Mouse (Mus musculus): ENCODE measurements around the gene Glce. TPM values are rescaled to one million over a fixed set of nuclear protein-coding genes. Genes with fewer than 3 reads are reported as not detected.

Gene Glce
- polyA plus RNA-seq, 1 experiment from 2014 or later, result 4.8 TPM

DNA sequence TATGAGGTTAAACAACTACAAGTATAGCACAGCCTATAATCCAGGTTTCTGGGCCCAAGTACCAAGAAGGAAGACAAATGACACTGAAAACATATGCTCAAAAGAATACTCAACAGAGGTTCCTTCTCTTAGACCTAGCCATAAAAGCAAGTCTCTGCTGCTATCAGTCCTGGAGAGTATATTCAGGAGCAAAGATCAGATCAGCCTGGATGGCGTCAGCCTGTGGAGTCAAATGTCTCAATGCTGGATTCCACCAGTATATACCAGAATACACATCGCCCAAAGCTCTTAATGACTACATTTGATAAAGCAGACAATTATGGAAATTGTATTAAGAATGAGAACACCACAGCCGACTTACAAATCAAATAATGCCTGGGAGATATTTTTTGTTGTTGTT is 60.2 kb downstream of the Glce start:
- 71% methylated on average over 3 of the region's 3 CpGs for WGBS (ENCODE audit: insufficient replicate concordance)
- no peaks in the 10 kb centered on the region for H3K27me3 ChIP-seq
- H3K9me3 ChIP-seq (replicated peaks), result no peaks in the 10 kb centered on the region
- H3K4me2 ChIP-seq, result no peak overlapping the region
- H3K9ac ChIP-seq, result no peak overlapping the region
- H3K27ac ChIP-seq (replicated peaks), result no peak overlapping the region
- no peak for ATAC-seq (ENCODE audit: insufficient read depth)
- H3K36me3 ChIP-seq (replicated peaks), result no peaks in the 10 kb centered on the region
- no peaks in the 10 kb centered on the region for H3K4me1 ChIP-seq (replicated peaks)
- no peak overlapping the region for H3K4me3 ChIP-seq (replicated peaks)

DNA sequence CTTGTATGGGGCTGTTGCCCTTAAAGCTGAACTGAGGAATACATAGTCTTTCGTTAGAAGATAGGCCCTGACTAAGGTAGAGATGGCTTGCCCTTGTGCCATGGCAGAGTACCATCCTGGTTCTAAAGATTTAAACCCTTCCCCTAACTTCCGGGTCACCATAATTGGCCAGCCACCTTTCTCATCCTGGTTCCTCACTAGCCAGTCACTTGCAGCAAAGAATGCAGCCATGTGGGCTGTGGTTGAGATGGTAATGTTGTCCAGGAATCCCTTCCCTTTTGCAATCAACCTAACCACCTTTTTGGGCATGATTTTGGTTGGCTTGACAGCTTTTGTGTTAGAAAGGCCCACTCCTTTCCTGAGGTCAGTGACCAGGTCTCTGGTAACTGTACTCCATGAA is 62.0 kb downstream of the Glce start:
- no peak for ATAC-seq (ENCODE audit: insufficient read depth)
- H3K27me3 ChIP-seq, result no peaks in the 10 kb centered on the region
- no peaks in the 10 kb centered on the region for H3K36me3 ChIP-seq (replicated peaks)
- no peaks in the 10 kb centered on the region for H3K4me1 ChIP-seq (replicated peaks)
- H3K4me2 ChIP-seq, result no peak overlapping the region
- no peak overlapping the region for H3K4me3 ChIP-seq (replicated peaks)
- WGBS (ENCODE audit: insufficient replicate concordance), result 69% methylated on average over 2 of the region's 2 CpGs
- H3K9me3 ChIP-seq (replicated peaks), result no peaks in the 10 kb centered on the region
- H3K27ac ChIP-seq (replicated peaks), result no peak overlapping the region
- no peak overlapping the region for H3K9ac ChIP-seq

DNA sequence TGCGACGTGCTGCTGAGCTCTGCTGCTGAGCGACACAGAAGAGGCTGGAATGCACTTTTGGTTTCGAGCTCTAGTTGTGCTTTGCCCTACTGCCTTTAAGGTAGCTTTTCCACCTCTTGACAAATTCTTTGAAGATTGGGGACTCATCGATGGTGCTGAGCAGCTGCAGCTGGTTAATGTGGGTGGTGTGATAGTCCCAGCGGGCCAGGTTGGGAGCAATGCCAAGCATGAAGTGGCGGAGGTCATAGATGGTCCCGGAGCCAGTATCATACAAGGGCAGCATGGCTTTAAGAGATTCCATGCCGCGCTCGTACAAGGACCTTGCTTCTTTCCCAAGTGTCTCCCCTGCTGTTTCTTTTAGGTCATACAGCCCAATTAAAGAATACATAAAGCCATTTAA is 62.5 kb downstream of the Glce start:
- Histone ChIP-seq H3K4me3 (replicated peaks) (no peak overlapping the region), H3K27me3 (no peaks in the 10 kb centered on the region), H3K9ac (no peak overlapping the region), H3K4me2 (no peak overlapping the region), H3K4me1 (replicated peaks) (no peaks in the 10 kb centered on the region), H3K36me3 (replicated peaks) (no peaks in the 10 kb centered on the region), H3K9me3 (replicated peaks) (no peaks in the 10 kb centered on the region), H3K27ac (replicated peaks) (no peak overlapping the region)
- 83% methylated on average over 11 of the region's 11 CpGs for WGBS (ENCODE audit: insufficient replicate concordance)
- ATAC-seq (ENCODE audit: insufficient read depth), result no peak

DNA sequence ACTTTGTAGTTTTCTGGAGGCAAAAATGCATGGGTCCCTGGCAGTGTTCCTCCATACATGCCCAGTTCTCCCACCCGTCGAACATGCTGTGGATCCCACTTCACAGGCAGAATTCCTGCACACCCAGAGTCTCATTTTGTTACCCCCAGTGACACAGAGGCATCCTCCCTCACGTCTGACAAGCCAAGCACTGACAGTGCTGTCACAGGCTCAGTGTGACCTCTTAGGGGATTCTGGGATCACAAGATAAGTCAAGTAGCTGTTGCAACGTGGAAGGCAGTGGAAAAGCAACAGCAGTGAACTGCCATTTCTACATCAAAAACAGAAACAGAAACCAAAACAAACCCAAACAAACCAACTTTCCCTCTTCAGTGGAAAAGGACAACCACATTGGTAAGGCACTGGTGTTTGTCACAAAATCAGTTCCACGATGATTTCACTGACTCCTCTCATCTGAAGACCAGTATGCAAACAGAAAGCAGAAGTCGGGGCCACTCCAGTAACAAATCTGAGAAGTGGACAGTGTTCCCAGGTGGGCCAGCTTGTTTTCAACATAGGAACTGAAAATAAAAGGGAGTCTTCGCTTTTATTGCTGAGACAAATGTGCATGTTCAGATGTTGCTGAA is 64.5 kb downstream of the Glce start:
- Histone ChIP-seq H3K4me2 (no peak overlapping the region), H3K27ac (replicated peaks) (no peak overlapping the region), H3K9me3 (replicated peaks) (no peaks in the 10 kb centered on the region), H3K9ac (no peak overlapping the region), H3K36me3 (replicated peaks) (no peaks in the 10 kb centered on the region), H3K27me3 (no peaks in the 10 kb centered on the region), H3K4me1 (replicated peaks) (no peaks in the 10 kb centered on the region), H3K4me3 (replicated peaks) (no peak overlapping the region)
- whole genome bisulfite sequencing (ENCODE audit: insufficient replicate concordance), result 42% methylated on average over 7 of the region's 7 CpGs
- no peak for ATAC-seq (ENCODE audit: insufficient read depth)

DNA sequence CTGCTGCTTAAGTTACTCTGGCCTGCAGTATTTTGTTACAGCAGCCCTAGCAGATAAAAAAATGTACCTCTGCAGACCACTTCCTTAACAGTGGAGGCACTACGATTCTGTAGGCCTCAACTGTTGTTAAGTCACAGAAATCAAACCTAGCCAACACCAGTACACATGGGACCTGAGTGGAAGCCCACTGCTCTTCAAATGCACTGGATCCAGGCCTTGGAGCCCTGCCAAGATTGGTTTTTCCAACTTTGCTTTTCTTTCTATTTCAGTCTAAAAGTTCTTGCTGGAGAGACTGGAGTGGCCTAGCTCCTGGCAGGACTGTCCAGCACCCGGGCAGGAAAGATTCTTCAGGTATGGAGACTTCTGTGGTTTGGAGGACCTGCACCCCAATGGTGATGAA is 66.2 kb downstream of the Glce start:
- ATAC-seq (ENCODE audit: insufficient read depth), result no peak
- 59% methylated on average over 2 of the region's 2 CpGs for WGBS (ENCODE audit: insufficient replicate concordance)
- no peaks in the 10 kb centered on the region for H3K9me3 ChIP-seq (replicated peaks)
- no peaks in the 10 kb centered on the region for H3K36me3 ChIP-seq (replicated peaks)
- H3K4me2 ChIP-seq, result no peak overlapping the region
- no peak overlapping the region for H3K27ac ChIP-seq (replicated peaks)
- no peaks in the 10 kb centered on the region for H3K4me1 ChIP-seq (replicated peaks)
- no peak overlapping the region for H3K4me3 ChIP-seq (replicated peaks)
- no peaks in the 10 kb centered on the region for H3K27me3 ChIP-seq
- no peak overlapping the region for H3K9ac ChIP-seq

DNA sequence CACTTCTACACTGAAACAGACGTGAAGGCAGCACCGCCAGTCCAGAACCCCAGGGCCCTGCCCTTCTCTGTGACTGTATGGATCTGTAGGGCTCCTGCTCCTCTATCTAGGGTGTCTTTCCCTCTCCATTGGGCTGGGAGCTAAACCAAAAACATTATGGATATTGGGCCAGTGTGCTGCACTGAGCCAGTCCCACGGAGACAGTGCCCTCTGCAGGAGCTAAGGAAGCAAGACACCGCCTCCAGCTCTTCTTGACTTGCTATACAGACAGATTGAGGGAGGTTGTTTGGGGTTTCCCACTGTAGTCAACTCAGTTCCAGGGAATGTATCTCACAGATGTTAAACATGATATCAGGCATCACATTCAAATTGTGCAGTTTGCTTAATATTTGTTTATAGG is 71.7 kb downstream of the Glce start:
- Histone ChIP-seq H3K4me1 (replicated peaks) (no peaks in the 10 kb centered on the region), H3K36me3 (replicated peaks) (no peaks in the 10 kb centered on the region), H3K27me3 (no peaks in the 10 kb centered on the region), H3K4me2 (no peak overlapping the region), H3K4me3 (replicated peaks) (no peak overlapping the region), H3K27ac (replicated peaks) (no peak overlapping the region), H3K9me3 (replicated peaks) (no peaks in the 10 kb centered on the region), H3K9ac (no peak overlapping the region)
- no peak for ATAC-seq (ENCODE audit: insufficient read depth)
- whole genome bisulfite sequencing (ENCODE audit: insufficient replicate concordance), result 43% methylated on average over 4 of the region's 4 CpGs

DNA sequence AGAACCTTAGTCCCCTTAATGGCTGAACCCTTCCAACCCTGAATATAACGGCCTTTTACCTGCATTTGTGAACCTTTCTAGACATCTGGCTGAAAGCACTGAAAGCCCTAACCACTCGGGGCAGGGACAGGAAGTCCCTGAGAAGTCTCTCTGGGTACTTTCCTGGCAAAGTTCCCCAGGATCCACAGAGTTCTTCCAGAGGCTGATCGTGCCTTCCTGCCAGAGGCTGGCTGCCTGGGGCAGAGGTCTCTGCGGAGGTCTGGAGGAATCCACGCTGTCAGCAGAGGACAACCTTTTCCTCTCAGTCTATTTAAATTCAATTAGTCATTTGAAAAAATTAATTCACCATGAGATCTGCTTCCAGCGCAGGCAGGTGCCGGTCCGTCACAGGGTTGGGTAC is 73.3 kb downstream of the Glce start:
- H3K9me3 ChIP-seq (replicated peaks), result no peaks in the 10 kb centered on the region
- no peak for ATAC-seq (ENCODE audit: insufficient read depth)
- no peak overlapping the region for H3K9ac ChIP-seq
- no peak overlapping the region for H3K4me3 ChIP-seq (replicated peaks)
- H3K4me2 ChIP-seq, result no peak overlapping the region
- WGBS (ENCODE audit: insufficient replicate concordance), result 57% methylated on average over 8 of the region's 8 CpGs
- no peaks in the 10 kb centered on the region for H3K27me3 ChIP-seq
- no peak overlapping the region for H3K27ac ChIP-seq (replicated peaks)
- H3K36me3 ChIP-seq (replicated peaks), result no peaks in the 10 kb centered on the region
- H3K4me1 ChIP-seq (replicated peaks), result no peaks in the 10 kb centered on the region

DNA sequence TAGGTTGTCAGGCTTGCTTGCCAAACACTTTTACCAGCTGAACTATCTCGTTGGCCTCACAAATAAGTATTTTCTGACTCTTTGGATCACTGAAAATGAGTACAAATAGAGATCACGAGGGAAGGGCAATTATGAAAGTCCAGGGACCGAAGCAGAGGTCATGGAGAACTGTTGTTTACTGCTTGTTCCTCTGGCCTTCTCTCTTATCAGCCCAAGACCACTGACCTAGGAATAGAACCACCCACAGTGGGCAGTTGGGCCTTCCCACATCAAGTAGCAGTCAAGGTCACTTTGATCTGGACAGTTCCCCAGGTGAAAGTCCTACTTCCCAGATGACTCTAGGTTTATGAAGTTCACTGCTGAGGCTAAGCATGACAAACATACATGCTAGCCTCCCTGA is 80.3 kb downstream of the Glce start:
- Histone ChIP-seq H3K4me2 (no peak overlapping the region), H3K27me3 (peaks cover 5% of the 10 kb centered on the region; the same call in 1 of the 2 replicates), H3K27ac (replicated peaks) (no peak overlapping the region), H3K36me3 (replicated peaks) (no peaks in the 10 kb centered on the region), H3K4me1 (replicated peaks) (no peaks in the 10 kb centered on the region), H3K9ac (no peak overlapping the region), H3K4me3 (replicated peaks) (no peak overlapping the region), H3K9me3 (replicated peaks) (no peaks in the 10 kb centered on the region)
- 55% methylated on average over 3 of the region's 3 CpGs for WGBS (ENCODE audit: insufficient replicate concordance)
- ATAC-seq (ENCODE audit: insufficient read depth), result no peak

DNA sequence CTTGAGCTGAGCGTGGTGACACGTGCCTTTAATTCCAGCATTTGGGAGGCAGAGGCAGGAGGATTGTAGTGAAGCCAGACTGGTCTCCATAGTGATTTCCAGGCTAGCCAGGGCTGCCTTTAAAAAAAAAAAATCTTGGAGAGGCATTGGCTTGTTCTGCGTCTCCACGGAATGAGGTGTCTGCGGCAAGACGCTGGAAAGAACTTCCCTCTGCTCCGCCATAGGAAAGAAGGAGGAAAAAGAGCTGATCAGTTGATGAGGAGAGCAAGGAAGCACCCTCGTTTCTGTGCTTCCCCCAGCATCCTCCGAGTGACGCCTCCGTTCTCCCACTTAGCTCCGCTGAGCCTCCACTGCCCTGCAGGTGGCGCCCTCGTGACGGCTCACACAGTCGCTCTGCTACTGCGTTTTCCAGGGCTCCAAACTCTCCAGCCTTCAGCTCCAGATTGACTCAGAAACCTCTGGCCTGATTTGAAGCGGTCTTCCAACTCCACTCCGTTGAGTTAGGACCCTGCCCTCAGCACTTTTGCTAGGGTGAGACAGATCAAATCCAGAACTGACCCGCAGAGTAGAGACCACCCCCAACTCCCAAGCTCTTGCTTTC is 82.3 kb downstream of the Glce start:
- 7% methylated on average over 20 of the region's 20 CpGs for WGBS (ENCODE audit: insufficient replicate concordance)
- no peaks in the 10 kb centered on the region for H3K9me3 ChIP-seq (replicated peaks)
- H3K4me1 ChIP-seq (replicated peaks), result no peaks in the 10 kb centered on the region
- no peak for ATAC-seq (ENCODE audit: insufficient read depth)
- H3K27ac ChIP-seq (replicated peaks), result no peak overlapping the region
- H3K27me3 ChIP-seq, result peaks cover 5% of the 10 kb centered on the region; the same call in 1 of the 2 replicates
- H3K9ac ChIP-seq, result no peak overlapping the region
- no peak overlapping the region for H3K4me3 ChIP-seq (replicated peaks)
- H3K4me2 ChIP-seq, result no peak overlapping the region
- H3K36me3 ChIP-seq (replicated peaks), result no peaks in the 10 kb centered on the region

DNA sequence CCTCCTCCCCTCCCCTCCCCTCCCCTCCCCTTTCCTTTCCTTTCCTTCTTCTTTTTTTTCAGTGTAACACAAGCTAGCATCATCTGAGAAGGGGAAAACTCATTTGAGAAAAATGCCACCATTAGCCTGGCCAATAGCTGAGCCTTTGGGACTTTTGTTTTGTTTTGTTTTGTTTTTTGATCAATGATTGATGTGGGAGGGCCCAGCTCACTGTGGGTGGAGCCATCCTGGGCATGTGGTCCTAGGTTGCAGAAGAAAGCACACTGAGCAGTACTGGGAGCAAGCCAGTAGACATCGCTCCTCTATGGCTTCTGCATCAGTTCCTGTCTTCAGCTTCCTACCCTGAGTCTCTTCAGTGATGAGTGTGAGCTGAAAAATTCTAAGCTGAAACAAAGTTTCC is 86.6 kb downstream of the Glce start:
- 86% methylated on average over 1 of the region's 1 CpGs for WGBS (ENCODE audit: insufficient replicate concordance)
- H3K27ac ChIP-seq (replicated peaks), result no peak overlapping the region

DNA sequence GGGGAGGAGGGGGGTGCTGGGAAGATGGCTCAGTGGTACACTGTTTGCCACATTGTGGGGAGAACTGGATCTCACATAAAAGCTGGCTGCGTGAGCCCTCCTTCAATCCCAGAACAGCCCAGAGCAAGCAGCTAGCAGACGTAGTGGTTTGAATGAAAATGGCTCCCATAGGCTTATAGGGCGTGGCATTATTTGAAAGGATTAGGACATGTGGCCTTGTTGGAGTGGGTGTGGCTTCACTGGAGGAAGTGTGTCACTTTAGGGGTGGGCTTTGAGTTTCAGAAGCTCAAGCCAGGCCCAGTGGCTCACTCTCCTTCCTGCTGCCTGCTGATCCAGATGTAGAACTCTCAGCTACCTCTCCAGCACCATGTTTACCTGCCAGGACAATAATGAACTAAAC is 90.2 kb downstream of the Glce start:
- H3K27me3 ChIP-seq, result peaks cover 8% of the 10 kb centered on the region
- H3K36me3 ChIP-seq (replicated peaks), result no peaks in the 10 kb centered on the region
- H3K4me2 ChIP-seq, result no peak overlapping the region
- no peak overlapping the region for H3K27ac ChIP-seq (replicated peaks)
- H3K4me3 ChIP-seq (replicated peaks), result no peak overlapping the region
- ATAC-seq (ENCODE audit: insufficient read depth), result no peak
- 71% methylated on average over 3 of the region's 3 CpGs for WGBS (ENCODE audit: insufficient replicate concordance)
- H3K9ac ChIP-seq, result no peak overlapping the region
- H3K4me1 ChIP-seq (replicated peaks), result no peaks in the 10 kb centered on the region
- no peaks in the 10 kb centered on the region for H3K9me3 ChIP-seq (replicated peaks)

More for the DNA sequence above, 86.6 kb downstream of the Glce start:
- no peaks in the 10 kb centered on the region for H3K9me3 ChIP-seq (replicated peaks)
- H3K4me2 ChIP-seq, result no peak overlapping the region
- no peaks in the 10 kb centered on the region for H3K4me1 ChIP-seq (replicated peaks)
- H3K4me3 ChIP-seq (replicated peaks), result no peak overlapping the region
- H3K36me3 ChIP-seq (replicated peaks), result no peaks in the 10 kb centered on the region
- ATAC-seq (ENCODE audit: insufficient read depth), result no peak
- peaks cover 5% of the 10 kb centered on the region; the same call in 1 of the 2 replicates for H3K27me3 ChIP-seq
- no peak overlapping the region for H3K9ac ChIP-seq

DNA sequence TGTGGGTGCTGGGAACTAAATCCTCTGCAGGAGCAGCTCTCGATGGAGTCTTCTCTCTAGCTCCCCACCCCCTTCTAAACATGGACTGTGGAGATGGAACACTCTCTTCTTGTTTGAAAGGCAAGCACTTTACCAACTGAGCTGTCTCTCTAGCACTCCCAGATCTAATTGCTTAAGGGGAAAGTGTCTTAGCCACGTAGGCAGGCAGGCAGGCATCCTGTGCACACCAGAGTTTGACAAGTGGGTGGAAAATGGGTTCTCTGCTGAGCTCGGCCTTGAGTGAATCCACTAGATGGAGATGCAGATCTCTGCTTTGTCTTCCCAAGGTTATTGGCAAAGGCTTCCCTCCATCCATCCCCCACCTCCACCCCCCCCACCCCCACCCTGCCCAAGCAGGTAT is 94.4 kb downstream of the Glce start:
- 34% methylated on average over 3 of the region's 3 CpGs for WGBS (ENCODE audit: insufficient replicate concordance)
- H3K27me3 ChIP-seq, result peaks cover 40% of the 10 kb centered on the region
- no peak for ATAC-seq (ENCODE audit: insufficient read depth)

More for the DNA sequence above, 94.4 kb downstream of the Glce start:
- no peaks in the 10 kb centered on the region for H3K36me3 ChIP-seq (replicated peaks)
- no peak overlapping the region for H3K4me3 ChIP-seq (replicated peaks)
- H3K4me2 ChIP-seq, result no peak overlapping the region
- no peaks in the 10 kb centered on the region for H3K9me3 ChIP-seq (replicated peaks)
- H3K4me1 ChIP-seq (replicated peaks), result peaks cover 8% of the 10 kb centered on the region
- H3K9ac ChIP-seq, result no peak overlapping the region
- H3K27ac ChIP-seq (replicated peaks), result no peak overlapping the region

Measured in liver, embryonic 15.5 days (tissue).